Mouse (Mus musculus): ENCODE data around the gene Hltf.

The Hltf gene

DNA sequence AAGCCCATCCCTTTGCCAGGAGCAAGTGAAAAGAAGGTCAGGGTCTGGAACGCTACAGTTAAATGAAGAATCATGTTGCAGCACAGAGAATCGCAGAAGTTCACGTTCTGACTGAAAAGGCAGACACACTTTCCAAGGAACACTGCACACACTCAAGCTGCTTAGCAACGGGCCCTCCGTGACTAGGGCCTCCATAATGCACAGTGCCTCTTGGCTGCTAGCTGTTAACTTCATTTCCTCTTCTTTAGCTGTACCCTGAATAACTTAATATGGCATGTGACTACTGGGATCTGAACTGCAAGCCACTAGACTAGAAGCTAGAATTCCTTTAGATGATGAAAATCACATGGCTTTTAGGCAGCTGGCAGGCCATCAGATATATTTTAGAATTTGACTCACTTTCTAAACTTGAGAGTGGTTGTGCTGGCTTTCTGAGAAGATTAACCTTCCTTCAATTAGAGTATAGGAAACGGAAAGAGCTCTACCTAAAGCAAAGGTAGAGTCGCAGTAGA, 89.3 kb downstream of the Hltf start:
- no peak for DNase-seq (ENCODE audit: low spot score)

DNA sequence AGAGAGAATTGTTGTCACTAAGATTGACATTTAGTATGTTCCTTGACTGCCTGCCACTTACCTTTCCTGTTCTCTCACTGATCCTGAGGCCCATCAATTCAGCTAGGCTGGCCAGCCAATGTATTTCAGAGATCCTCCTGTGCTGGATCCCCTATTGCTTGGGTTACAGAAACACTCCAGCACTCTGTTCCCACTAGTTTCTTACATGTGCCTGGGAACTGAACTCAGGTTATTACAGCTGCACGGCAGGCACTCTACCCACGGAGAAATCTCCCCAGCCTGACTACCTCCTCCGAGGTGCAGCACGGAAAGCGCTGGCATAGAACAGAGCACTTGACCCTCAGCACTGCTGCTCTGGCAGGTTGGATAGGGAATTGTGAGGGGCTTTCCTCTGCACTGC, 90.0 kb downstream of the Hltf start:
- DNase-seq (ENCODE audit: low spot score), result no peak

DNA sequence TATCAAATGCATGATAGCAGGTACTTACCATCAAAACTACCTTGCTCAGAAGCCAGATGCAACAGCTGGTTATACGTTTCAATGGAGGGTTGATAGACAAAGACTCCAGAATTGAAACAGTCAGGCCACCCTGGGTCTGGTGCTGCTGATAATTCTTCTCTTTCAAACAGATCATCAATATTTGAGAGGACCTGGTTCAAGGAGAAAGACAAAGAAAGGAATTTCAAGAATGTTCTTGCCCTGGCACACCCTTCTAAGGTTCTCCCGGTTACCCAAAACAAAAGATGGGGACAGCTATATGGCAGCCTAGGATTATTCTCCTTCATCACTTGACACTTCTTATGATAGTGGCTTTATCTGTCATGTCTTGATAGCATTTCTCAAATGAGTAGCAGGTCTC, 92.9 kb downstream of the Hltf start:
- DNase-seq (ENCODE audit: low spot score), result no peak

DNA sequence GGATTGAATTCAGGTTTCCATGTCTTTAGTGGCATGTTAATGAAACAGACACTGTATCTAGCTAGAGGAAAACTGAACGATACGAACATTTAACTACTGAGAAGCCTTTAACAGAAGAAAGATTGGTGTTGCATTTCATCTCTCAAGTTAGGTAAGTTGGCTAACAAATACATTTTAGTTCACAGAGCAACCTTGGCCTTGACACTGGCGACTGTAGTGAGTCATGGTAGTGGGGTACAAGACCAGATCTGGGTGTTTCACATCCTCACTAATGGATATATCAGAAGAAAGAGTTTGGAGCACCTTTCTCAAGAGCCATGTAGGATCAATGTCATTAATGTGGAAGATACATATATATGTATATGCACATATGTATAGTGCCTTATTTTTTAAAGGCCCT, 94.0 kb downstream of the Hltf start:
- DNase-seq (ENCODE audit: low spot score), result no peak

DNA sequence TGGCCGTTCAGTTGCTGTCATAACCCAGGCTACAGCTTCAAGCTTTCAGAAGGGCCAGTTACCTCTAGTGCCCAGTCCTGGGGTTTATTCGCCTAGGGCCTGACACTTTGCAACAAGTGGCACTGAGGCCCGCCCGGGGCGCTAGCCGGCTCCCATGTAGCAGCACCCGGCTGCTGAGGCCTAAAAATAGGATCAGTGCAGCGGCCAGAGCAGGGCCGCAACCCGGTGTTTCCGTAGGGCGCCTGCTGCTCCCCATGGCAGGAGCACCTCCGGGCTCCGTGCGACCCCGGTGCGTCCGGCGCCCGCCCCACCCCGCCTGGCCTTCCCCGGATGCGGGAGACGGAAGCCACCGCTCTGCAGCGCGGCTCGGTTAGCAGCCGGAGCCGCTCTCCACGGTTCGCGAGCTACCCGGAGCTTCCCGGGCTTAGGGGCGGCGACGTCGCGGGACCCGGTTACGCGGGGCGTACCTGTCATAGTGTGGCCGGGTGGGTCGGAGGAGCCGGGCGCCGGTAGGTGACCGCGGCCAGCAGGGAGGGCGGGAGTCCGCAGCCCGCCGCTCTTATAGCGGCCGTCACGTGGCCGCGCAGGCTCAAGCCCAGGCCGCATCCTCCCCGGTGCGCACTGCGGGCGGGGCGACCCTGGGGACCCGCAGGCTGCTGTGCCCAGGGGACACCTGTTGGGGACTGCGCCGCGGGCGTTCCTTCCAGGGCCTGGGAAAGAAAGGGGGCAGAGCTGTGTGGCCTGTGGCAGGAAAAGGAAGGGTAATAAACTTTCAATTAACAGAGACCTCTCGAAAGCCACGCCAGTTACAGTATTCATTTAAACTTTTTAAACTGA, 97.1 kb downstream of the Hltf start, which contains the start of gene Gyg:
Gyg (minus strand) TSS at position 787 of the 837 bp plus-strand sequence.
- peak; percentile 69 for DNase-seq (ENCODE audit: low spot score)

DNA sequence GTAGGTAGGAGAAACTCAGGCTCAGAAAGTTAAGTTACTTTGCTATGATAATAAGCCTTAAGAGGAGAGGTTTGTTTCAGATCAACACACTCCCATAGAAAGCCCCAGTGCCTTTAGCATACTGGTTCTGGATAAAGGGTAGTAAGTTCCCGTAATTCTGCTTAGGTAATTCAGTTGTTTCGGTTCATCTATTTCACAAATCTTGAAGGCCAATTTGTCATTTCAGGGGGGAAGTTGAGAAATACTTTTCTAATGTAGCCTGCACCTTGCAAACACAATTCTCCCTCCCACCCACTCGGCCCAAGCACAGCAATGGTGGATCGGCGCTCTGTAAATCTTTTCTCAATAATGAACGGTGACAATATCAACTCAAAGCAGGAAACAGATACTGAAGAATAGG, 97.9 kb downstream of the Hltf start:
- no peak for DNase-seq (ENCODE audit: low spot score)

DNA sequence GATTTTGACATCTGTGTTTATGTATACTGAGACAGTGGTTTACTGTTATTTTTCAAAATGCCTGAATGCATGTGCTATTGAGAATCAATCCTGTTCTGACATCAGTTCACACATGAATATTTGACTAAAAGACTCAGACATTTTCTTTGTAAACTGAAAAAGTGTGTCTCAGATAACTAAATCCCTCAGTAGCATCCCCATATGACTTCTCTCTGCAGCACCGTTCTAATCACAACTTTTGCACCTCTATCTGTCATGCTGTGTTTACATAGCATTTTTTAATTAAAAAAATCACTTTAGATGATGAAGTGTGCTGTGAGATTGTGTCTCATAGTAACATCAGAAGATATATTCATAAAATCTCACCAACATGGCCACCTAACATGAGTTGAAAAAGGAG, 109.9 kb downstream of the Hltf start:
- no peak for DNase-seq (ENCODE audit: low spot score)

Data from testis, postnatal 10 days (tissue).